ENCODE assay signal across 26 mouse cellular contexts in genomic region chr9:29244006-29244405, GRCm38 (mm10).
"Had no signal": no experiment of that assay in that cellular context is flagged by ENCODE, and none has a peak within 500 bp of the region (broad histone marks: within the 10 kb centered on the region; RNA-seq: fewer than 3 reads in every experiment).

No protein-coding gene starts in this region.

- H3K4me1 ChIP-seq: kidney, embryonic 15.5 days; limb, embryonic 13.5 days; limb, embryonic 15.5 days; liver, embryonic 12.5 days had no signal

- ATAC-seq: hindbrain, postnatal 0 days; intestine, embryonic 16.5 days; liver, embryonic 12.5 days had no signal

- DNase-seq: gastrocnemius, adult 2 months; gastrocnemius, postnatal 10 days; gastrocnemius, postnatal 25 days; heart, adult 2 months; heart, postnatal 14 days; heart, postnatal 36 days; kidney, adult 11 months; kidney, adult 2 months; kidney, adult 9 months; kidney, postnatal 14 days; kidney, postnatal 36 days; layer of hippocampus, adult 9-11 months; layer of hippocampus, postnatal 36 days; left cerebral cortex, postnatal 4 days had no signal

- H3K27me3 ChIP-seq: heart, embryonic 13.5 days; heart, embryonic 15.5 days; hindbrain, embryonic 13.5 days; hindbrain, embryonic 15.5 days; kidney, embryonic 15.5 days; limb, embryonic 15.5 days; liver, embryonic 12.5 days had no signal

- H3K4me3 ChIP-seq: gastrocnemius, adult 2 months; heart, adult 2 months; heart, embryonic 13.5 days; heart, embryonic 15.5 days; hindbrain, embryonic 13.5 days; hindbrain, embryonic 15.5 days; kidney, embryonic 15.5 days; limb, embryonic 13.5 days; limb, embryonic 15.5 days; liver, embryonic 12.5 days had no signal

- H3K27ac ChIP-seq: gastrocnemius, adult 2 months; heart, adult 2 months; heart, embryonic 13.5 days; heart, embryonic 15.5 days; hindbrain, embryonic 13.5 days; hindbrain, embryonic 15.5 days; hindbrain, postnatal 0 days; kidney, embryonic 15.5 days; kidney, postnatal 0 days; limb, embryonic 13.5 days; limb, embryonic 15.5 days; liver, embryonic 12.5 days; liver, embryonic 14.5 days had no signal
